Mouse (Mus musculus): ENCODE data around the gene Lgalsl.

DNA sequence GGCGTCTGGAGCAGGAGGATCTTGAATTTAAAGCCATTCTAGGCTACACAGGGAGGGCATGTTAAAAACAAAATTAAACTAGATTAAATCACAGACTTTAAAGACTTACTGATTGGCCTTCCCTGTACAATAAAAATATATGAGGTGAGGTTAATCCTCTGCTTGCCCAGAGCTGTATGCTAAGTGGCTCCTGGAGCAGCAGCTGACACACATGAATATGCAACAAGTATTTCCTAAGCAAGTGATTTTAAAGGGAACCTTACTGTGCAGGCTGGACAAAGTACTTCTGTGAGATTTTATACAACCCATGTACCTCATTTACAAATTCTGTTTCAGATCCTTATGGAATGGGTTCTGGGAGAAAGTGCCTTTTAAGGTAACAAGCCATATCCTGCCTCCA lies 41.8 kb downstream of the Lgalsl start:
- TF ChIP-seq CTCF (IDR thresholded peaks at IDR 0.05; ENCODE audit: low read depth) (no peak), EP300 (optimal IDR thresholded peaks at IDR 0.05) (no peak)

Measured in stomach, postnatal 0 days (tissue).